Mouse (Mus musculus) forebrain, postnatal 0 days (tissue): Measurements from ENCODE around the gene 1700034J05Rik. TPM values are rescaled to one million over a fixed set of nuclear protein-coding genes. Genes with fewer than 3 reads are reported as not detected.

Source experiments
- ATAC-seq: fragments of 200-750 bp; cut with Nextera tagmentation; 2 replicates; pipeline ENCODE4 v1.8.0; 2017; ENCODE audit warnings: mild to moderate bottlenecking, moderate library complexity
- DNase-seq: peaks from one replicate; pipeline ENCODE4 v3.0.0-alpha.2; 2015
- H3K27ac ChIP-seq: fragments of 300-500 bp; sonication (generic); 2 replicates; pipeline ENCODE4 v1.5.1; 2014; ENCODE audit warnings: low read depth, mild to moderate bottlenecking, antibody characterized with exemption, low read length, moderate library complexity, mixed read lengths
- H3K27me3 ChIP-seq: fragments of 300-500 bp; sonication (generic); 2 replicates; pipeline ENCODE4 v1.6.1; 2014; ENCODE audit warnings: mild to moderate bottlenecking, low read length, mixed read lengths; ENCODE audit not compliant: insufficient read depth
- H3K36me3 ChIP-seq: fragments of 300-500 bp; sonication (generic); 2 replicates; pipeline ENCODE4 v1.6.1; 2014; ENCODE audit warnings: mild to moderate bottlenecking, moderate library complexity; ENCODE audit not compliant: insufficient read depth
- H3K4me1 ChIP-seq: fragments of 300-500 bp; sonication (generic); 2 replicates; pipeline ENCODE4 v1.6.1; 2014; ENCODE audit warnings: antibody characterized with exemption; ENCODE audit not compliant: insufficient read depth
- H3K4me2 ChIP-seq: fragments of 300-500 bp; sonication (generic); 2 replicates; pipeline ENCODE4 v1.6.1; 2014; ENCODE audit warnings: low read depth, mild to moderate bottlenecking, moderate library complexity
- H3K4me3 ChIP-seq: fragments of 300-500 bp; sonication (generic); 2 replicates; pipeline ENCODE4 v1.5.1; 2014; ENCODE audit warnings: low read depth, low read length, mixed read lengths
- H3K9ac ChIP-seq: fragments of 300-500 bp; sonication (generic); 2 replicates; pipeline ENCODE4 v1.6.1; 2014; ENCODE audit warnings: mild to moderate bottlenecking
- H3K9me3 ChIP-seq: fragments of 300-500 bp; sonication (generic); 2 replicates; pipeline ENCODE4 v1.6.1; 2016; ENCODE audit warnings: low read length
- CTCF ChIP-seq: sonication (generic); IDR thresholded peaks from 2 replicates; pipeline ENCODE4 v1.5.1; 2016; ENCODE audit warnings: antibody characterized with exemption, control low read depth, low read depth
- WGBS: fragments of 180-500 bp; shearing (Covaris S2); extraction: QIAGEN DNeasy Blood & Tissue Kit; methylation state at CpG from one replicate; pipeline ENCODE4 v1.1.7; 2014; 5-methylcytosine and 5-hydroxymethylcytosine counted together
- polyA plus RNA-seq: library from polyadenylated mRNA; unstranded; fragments of >200 nt; fragmentation: Nextera tagmentation; extraction: Ambion mirVana; gene quantifications from 2 replicates; pipeline ENCODE4 v1.2.1, GENCODE M21; 2015
- total RNA-seq: library from RNA; depleted of rRNA; stranded (reverse); fragments of >200 nt; gene quantifications from 2 replicates; pipeline ENCODE4 v1.2.3, GENCODE M21; 2014; rRNA removed

The 1700034J05Rik gene
- total and polyA plus RNA-seq, 2 experiments from 2014 or later = not detected

DNA sequence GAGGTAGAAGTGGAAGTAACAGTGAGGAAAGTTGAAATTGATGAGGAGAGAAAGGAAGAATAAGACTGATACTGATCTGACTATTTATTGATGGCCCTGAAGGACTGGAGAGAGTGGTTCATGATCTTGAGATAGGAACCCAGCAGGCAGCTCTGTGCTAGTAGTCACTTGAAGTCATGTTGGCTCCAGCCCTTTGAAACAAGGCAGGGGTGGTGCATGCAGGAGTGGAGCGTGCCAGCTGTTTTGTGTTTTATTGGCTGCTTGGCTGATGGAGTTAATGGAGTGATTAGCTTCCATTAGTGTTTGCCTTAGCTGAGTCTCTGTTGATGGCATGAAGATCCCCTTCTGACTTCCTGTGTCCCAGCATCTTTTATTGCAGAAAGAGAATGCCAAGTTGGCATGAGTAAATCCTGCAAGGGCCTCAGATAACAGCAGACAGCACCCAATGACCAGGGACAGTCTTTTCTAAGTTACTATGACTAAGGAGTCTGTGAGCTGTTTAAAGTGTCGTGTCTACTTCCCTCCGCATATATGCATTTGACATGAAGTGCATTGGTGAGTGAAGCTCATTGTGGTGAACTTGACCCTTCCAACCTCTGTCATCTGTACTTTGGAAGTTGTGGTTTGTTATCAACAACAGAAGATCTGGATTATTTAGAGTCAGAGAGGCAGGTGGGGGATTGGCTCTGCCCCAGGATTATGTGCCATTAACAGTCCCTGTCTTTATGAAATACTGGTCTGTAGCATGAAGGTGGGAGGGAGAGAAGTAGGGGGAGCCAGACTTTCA, 48.0 kb downstream of the 1700034J05Rik start:
- H3K4me2 ChIP-seq = no peak overlapping the region
- TF ChIP-seq CTCF = no peak
- H3K4me1 ChIP-seq = no peaks in the 10 kb centered on the region
- ATAC-seq (no peak), DNase-seq (no peak)
- no peak overlapping the region for H3K27ac ChIP-seq
- no peak overlapping the region for H3K4me3 ChIP-seq
- H3K9ac ChIP-seq = no peak overlapping the region
- WGBS = 86% methylated on average over 3 of the region's 3 CpGs
- H3K36me3 ChIP-seq = no peaks in the 10 kb centered on the region
- H3K27me3 ChIP-seq = no peaks in the 10 kb centered on the region
- H3K9me3 ChIP-seq = no peaks in the 10 kb centered on the region

DNA sequence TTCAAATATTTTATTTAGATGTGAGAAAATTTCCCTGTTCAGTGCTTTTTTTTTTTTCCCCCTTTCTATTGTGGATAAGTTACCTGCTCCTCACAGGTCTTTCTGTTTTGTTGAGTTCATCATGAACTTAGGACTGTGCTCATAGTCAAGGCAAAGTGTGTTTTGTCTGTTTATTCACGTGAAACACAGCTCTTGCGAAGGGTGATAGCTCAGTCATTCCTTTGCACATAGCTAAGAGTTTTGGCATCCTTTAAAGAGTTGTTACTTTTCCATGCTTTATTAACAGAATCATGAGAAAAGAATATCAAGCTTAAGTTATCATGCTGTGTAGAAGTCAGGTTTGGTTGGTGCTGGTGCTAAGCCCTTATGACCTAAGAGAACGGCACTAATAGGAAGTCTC, 49.5 kb downstream of the 1700034J05Rik start:
- no peak overlapping the region for H3K9ac ChIP-seq
- H3K4me2 ChIP-seq = no peak overlapping the region
- no peak overlapping the region for H3K4me3 ChIP-seq
- H3K4me1 ChIP-seq = no peaks in the 10 kb centered on the region
- no peak for TF ChIP-seq CTCF
- DNase-seq (no peak), ATAC-seq (no peak)
- H3K9me3 ChIP-seq = no peaks in the 10 kb centered on the region
- no peaks in the 10 kb centered on the region for H3K36me3 ChIP-seq
- WGBS = 80% methylated on average over 3 of the region's 3 CpGs
- H3K27me3 ChIP-seq = no peaks in the 10 kb centered on the region
- no peak overlapping the region for H3K27ac ChIP-seq

DNA sequence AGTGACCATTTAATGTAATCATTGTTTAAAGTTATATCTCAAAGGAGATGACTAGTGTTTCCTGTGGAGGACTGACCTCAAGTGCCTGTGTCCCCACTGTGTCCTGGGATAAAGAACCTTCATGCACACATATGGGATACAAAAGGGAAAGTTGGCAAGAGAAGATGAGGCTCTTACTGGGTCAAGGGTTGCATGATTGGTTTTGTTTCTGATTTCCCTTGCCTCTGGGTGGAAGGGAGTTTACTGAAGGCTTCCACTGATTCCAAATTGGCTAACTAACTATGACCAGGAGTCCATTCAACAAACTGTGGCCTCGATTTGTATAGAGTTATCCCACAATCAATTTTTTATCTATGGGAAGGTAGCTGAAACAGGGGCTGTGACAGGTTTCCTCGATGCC, 50.6 kb downstream of the 1700034J05Rik start:
- H3K9ac ChIP-seq = no peak overlapping the region
- no peak overlapping the region for H3K4me2 ChIP-seq
- TF ChIP-seq CTCF = no peak
- ATAC-seq (no peak), DNase-seq (no peak)
- H3K27ac ChIP-seq = no peak overlapping the region
- WGBS = 85% methylated on average over 2 of the region's 2 CpGs
- H3K4me1 ChIP-seq = no peaks in the 10 kb centered on the region
- H3K36me3 ChIP-seq = no peaks in the 10 kb centered on the region
- no peaks in the 10 kb centered on the region for H3K27me3 ChIP-seq
- no peak overlapping the region for H3K4me3 ChIP-seq
- H3K9me3 ChIP-seq = no peaks in the 10 kb centered on the region

DNA sequence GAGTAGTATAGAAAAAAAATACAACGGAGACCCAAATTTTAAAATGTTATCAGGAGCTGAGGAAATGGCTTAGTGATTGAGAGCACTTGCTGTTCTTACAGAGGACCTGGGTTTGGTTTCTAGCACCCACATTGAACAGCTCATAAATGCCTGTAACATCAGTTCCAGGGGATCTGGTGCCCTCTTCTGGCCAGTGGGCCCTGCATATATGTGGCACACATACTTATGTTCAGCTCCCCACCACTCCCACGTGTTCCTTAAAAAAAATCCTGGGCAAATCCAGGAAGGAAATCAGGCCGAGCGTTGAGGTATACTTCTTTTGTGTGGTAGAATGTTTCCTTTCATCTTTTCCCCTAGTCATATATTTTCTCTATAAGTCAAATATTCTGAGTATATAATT, 52.3 kb downstream of the 1700034J05Rik start:
- Histone ChIP-seq H3K4me1 (no peaks in the 10 kb centered on the region), H3K4me3 (no peak overlapping the region), H3K4me2 (no peak overlapping the region), H3K36me3 (no peaks in the 10 kb centered on the region), H3K27me3 (no peaks in the 10 kb centered on the region), H3K9me3 (no peaks in the 10 kb centered on the region), H3K9ac (no peak overlapping the region), H3K27ac (no peak overlapping the region)
- no peak for TF ChIP-seq CTCF
- DNase-seq (no peak), ATAC-seq (no peak)
- WGBS = 95% methylated on average over 4 of the region's 4 CpGs

Other genes with a start within 250 kb of the 1700034J05Rik start
- gene Stk38l, start 229.4 kb downstream of the 1700034J05Rik start, total RNA-seq = 7.1 and 7.6 TPM in 2 replicates
- gene Stk38l, start 229.4 kb downstream of the 1700034J05Rik start, polyA plus RNA-seq = 8.1 and 11.0 TPM in 2 replicates
- 2.7 and 3.5 TPM in 2 replicates for gene Arntl2, start 158.4 kb downstream of the 1700034J05Rik start, total RNA-seq
- 2.3 and 4.5 TPM in 2 replicates for gene Arntl2, start 158.4 kb downstream of the 1700034J05Rik start, polyA plus RNA-seq
- gene Smco2, start 104.3 kb downstream of the 1700034J05Rik start, total RNA-seq = not detected in 2 replicates
- gene Smco2, start 104.3 kb downstream of the 1700034J05Rik start, polyA plus RNA-seq = not detected in 2 replicates
- gene Ppfibp1, start 65.9 kb downstream of the 1700034J05Rik start, total RNA-seq = 32.0 and 33.0 TPM in 2 replicates
- 15.6 and 23.8 TPM in 2 replicates for gene Ppfibp1, start 65.9 kb downstream of the 1700034J05Rik start, polyA plus RNA-seq
- 1.0 and 1.1 TPM in 2 replicates for gene Rep15, start 78.2 kb upstream of the 1700034J05Rik start, total RNA-seq
- 0.35 and 0.74 TPM in 2 replicates for gene Rep15, start 78.2 kb upstream of the 1700034J05Rik start, polyA plus RNA-seq
- gene Mrps35, start 88.3 kb upstream of the 1700034J05Rik start, total RNA-seq = 12.6 and 20.3 TPM in 2 replicates
- 82.6 and 83.2 TPM in 2 replicates for gene Mrps35, start 88.3 kb upstream of the 1700034J05Rik start, polyA plus RNA-seq
- gene Mansc4, start 132.6 kb upstream of the 1700034J05Rik start, total RNA-seq = 1.0 and 1.6 TPM in 2 replicates
- gene Mansc4, start 132.6 kb upstream of the 1700034J05Rik start, polyA plus RNA-seq = 0.79 and 1.6 TPM in 2 replicates
- 23.9 and 27.8 TPM in 2 replicates for gene Klhl42, start 137.0 kb upstream of the 1700034J05Rik start, total RNA-seq
- 4.7 and 6.0 TPM in 2 replicates for gene Klhl42, start 137.0 kb upstream of the 1700034J05Rik start, polyA plus RNA-seq